Mouse (Mus musculus) neural tube, embryonic 11.5 days (tissue): Measurements from ENCODE around the gene Figla. TPM values are rescaled to one million over a fixed set of nuclear protein-coding genes. Genes with fewer than 3 reads are reported as not detected.
A peak's percentile ranks its signal among the peaks of the same experiment; 100 is the strongest.
"Not testable (repeated sequence)": the region's sequence is repeated elsewhere in the genome, so short reads cannot be mapped to it uniquely, and the experiment has no call there.

ENCODE experiments used
- ATAC-seq: fragments of 200-750 bp; cut with Nextera tagmentation; 2 replicates; pipeline ENCODE4 v1.8.0; 2017; ENCODE audit warnings: moderate number of reproducible peaks, mild to moderate bottlenecking, moderate TSS enrichment, moderate library complexity; ENCODE audit not compliant: insufficient read depth, low FRiP score, low TSS enrichment
- DNase-seq: peaks from one replicate; pipeline ENCODE4 v3.0.0-alpha.2; 2015; ENCODE audit warnings: low spot score
- H3K27ac ChIP-seq: fragments of 300-500 bp; sonication (generic); 2 replicates; pipeline ENCODE4 v1.5.1; 2014; ENCODE audit warnings: low read depth, mild to moderate bottlenecking, low read length
- H3K27me3 ChIP-seq: fragments of 300-500 bp; sonication (generic); 2 replicates; pipeline ENCODE4 v1.6.1; 2014; ENCODE audit warnings: mild to moderate bottlenecking, low read length, mixed read lengths; ENCODE audit not compliant: control insufficient read depth, insufficient read depth
- H3K36me3 ChIP-seq: fragments of 300-500 bp; sonication (generic); 2 replicates; pipeline ENCODE4 v1.6.1; 2014; ENCODE audit warnings: mild to moderate bottlenecking, low read length, moderate library complexity, mixed read lengths; ENCODE audit not compliant: control insufficient read depth, insufficient read depth
- H3K4me1 ChIP-seq: fragments of 300-500 bp; sonication (generic); 2 replicates; pipeline ENCODE4 v1.6.1; 2014; ENCODE audit warnings: low read length, mixed read lengths; ENCODE audit not compliant: control insufficient read depth, insufficient read depth
- H3K4me2 ChIP-seq: fragments of 300-500 bp; sonication (generic); 2 replicates; pipeline ENCODE4 v1.6.1; 2014; ENCODE audit warnings: low read depth, mild to moderate bottlenecking, moderate library complexity
- H3K4me3 ChIP-seq: fragments of 300-500 bp; sonication (generic); 2 replicates; pipeline ENCODE4 v1.5.1; 2014; ENCODE audit warnings: low read depth, low read length
- H3K9ac ChIP-seq: fragments of 300-500 bp; sonication (generic); 2 replicates; pipeline ENCODE4 v1.6.1; 2014; ENCODE audit warnings: mild to moderate bottlenecking, low read length
- H3K9me3 ChIP-seq: fragments of 300-500 bp; sonication (generic); 2 replicates; pipeline ENCODE4 v1.6.1; 2016; ENCODE audit warnings: low read length; ENCODE audit not compliant: control insufficient read depth
- WGBS: fragments of 180-500 bp; shearing (Covaris S2); extraction: QIAGEN DNeasy Blood & Tissue Kit; methylation state at CpG from one replicate; pipeline ENCODE4 v1.1.7; 2014; 5-methylcytosine and 5-hydroxymethylcytosine counted together
- polyA plus RNA-seq: library from polyadenylated mRNA; unstranded; fragments of >200 nt; fragmentation: Nextera tagmentation; extraction: Ambion mirVana; gene quantifications from 2 replicates; pipeline ENCODE4 v1.2.1, GENCODE M21; 2014

Gene Figla
- polyA plus RNA-seq, 1 experiment from 2014 or later: not detected

DNA sequence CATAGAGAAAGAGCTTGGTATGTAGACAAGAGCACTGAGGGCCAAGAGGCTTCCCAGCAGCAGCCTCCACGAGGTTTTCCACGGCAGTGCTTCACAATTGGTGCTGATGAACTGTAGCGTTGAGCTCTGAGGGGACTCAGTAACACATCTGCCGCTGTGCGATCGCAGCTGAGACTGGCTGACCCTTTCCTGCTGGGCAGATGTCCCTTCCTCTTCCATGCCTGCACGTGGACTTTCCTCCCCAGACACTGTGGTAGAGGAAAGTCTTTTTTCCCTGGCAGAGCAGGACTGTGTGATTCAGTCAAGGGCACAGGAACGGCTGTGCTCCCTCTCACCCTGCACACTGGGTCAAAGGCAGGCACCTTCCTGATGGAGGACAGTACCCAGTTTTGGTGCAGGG is 31.6 kb upstream of the Figla start:
- H3K4me2 ChIP-seq: no peak overlapping the region
- H3K9me3 ChIP-seq: no peaks in the 10 kb centered on the region
- H3K4me1 ChIP-seq: no peaks in the 10 kb centered on the region
- H3K27ac ChIP-seq: no peak overlapping the region
- DNase-seq: no peak
- no peak for ATAC-seq
- 72% methylated on average over 8 of the region's 8 CpGs for WGBS
- H3K4me3 ChIP-seq: no peak overlapping the region
- no peak overlapping the region for H3K9ac ChIP-seq
- H3K36me3 ChIP-seq: no peaks in the 10 kb centered on the region
- H3K27me3 ChIP-seq: no peaks in the 10 kb centered on the region

DNA sequence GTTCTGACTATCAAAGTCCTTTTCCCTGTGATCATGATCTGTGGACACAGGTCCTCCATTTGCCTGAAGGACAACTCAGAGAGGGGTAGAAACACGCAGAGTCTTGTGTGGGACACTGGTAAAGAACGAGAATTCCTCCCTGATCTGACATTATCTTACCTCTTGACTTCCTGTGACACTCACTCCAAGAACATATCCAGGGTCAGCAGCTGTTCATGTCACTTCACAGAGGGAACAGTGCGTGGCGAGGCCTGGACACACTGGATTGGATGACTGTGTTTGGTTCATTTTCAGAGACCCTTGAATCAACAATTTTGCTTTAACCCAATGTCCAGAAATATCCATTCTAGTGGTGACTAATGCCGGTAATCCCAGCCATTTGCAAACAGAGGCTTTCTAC is 26.4 kb upstream of the Figla start:
- H3K4me1 ChIP-seq, H3K4me3 ChIP-seq, H3K9ac ChIP-seq, H3K9me3 ChIP-seq, H3K27me3 ChIP-seq, ATAC-seq, H3K27ac ChIP-seq, DNase-seq, H3K4me2 ChIP-seq, H3K36me3 ChIP-seq: not testable (repeated sequence)
- WGBS: 84% methylated on average over 5 of the region's 5 CpGs

DNA sequence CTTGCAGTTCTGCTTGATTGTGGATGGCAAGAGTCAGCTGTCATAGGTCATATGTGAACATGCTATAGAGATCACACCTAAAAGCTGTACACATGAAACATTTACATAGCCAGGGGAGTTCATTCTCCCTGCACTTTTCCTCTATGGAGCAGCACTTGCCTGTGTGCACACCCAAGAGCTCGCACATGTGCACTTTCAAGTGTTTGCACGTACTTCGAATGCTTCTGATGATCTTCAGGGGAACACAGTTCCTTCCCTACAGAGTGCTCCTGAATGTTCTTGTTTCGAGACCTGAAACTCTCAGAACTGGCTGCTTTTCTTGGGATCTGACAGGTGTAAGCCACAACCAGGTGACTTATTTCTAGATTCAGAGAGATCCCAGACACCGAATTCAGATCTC is 25.2 kb upstream of the Figla start:
- ATAC-seq, H3K36me3 ChIP-seq, H3K9ac ChIP-seq, H3K9me3 ChIP-seq, H3K4me3 ChIP-seq, H3K4me1 ChIP-seq, H3K27me3 ChIP-seq, H3K27ac ChIP-seq, H3K4me2 ChIP-seq, DNase-seq: not testable (repeated sequence)
- 90% methylated on average over 5 of the region's 5 CpGs for WGBS

DNA sequence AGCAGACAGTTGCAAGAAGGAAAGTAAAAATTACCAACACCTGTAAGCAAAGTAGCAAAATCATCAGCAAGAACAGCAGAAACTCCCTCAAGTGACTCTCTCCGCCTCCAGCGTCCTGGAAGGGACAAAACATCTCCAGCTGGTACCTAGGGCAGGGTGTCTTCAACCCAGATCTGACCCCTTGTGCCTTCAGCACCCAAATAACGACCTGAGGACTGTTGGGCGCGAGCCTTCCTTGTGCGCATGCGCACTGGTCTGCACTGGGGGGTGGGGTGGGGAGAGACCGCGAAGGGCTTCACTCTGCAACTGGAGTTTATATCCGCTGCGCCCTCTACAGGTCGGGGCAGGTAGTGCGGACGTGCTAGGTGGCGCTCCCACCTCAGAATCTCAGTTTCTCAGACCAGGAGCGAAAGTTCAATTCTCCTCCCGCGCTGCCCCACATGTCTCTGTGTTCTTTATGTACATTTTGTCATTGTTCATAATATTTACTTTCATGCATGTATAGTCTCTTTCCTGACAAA is 12.5 kb upstream of the Figla start:
- no peaks in the 10 kb centered on the region for H3K9me3 ChIP-seq
- H3K4me2 ChIP-seq: no peak overlapping the region
- no peaks in the 10 kb centered on the region for H3K36me3 ChIP-seq
- H3K27me3 ChIP-seq: no peaks in the 10 kb centered on the region
- ATAC-seq: no peak
- no peak overlapping the region for H3K4me3 ChIP-seq
- no peak for DNase-seq
- no peak overlapping the region for H3K9ac ChIP-seq
- 78% methylated on average over 18 of the region's 18 CpGs for WGBS
- no peaks in the 10 kb centered on the region for H3K4me1 ChIP-seq
- no peak overlapping the region for H3K27ac ChIP-seq

DNA sequence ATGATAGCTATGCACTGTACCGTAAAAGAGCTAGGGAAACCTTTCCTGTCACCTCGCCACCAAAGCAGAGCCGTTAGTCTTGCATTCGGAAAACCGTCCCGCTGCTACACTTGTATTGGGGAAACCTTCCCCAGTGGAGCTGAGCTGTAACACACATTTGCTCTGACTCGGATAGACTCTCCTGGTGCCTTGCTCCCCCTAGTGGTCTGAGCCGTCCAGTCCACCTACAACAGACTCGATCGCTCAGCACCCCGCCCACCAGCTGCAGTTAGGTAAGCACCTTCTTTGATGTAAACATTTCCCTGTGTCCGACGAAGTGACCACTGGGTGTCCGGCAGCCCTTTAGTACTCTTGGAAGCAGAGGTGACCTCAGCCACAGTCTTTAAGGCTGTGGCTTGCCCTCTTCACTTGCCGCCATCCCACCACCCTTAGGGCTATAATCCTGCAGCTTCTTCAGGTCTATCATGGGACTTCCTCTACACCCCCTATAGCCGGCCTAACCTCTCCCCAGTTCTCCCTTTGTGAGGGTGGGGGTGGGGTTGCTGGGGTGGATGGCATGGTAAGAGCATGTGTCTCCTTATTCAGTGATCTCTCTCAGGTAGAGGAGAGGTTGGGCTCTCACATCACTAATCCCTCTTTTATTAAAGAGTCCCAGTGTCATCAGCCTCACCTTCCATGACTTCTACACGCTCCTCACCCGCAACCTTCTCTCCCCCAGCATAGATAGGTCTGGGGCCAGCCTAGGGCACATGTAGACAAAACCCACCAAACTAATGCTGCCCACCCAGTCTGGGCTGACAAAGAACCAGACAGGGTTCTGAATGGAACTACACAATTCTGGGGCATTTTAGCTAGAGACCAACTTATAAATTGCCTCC is 11.5 kb upstream of the Figla start:
- no peak overlapping the region for H3K9ac ChIP-seq

DNA sequence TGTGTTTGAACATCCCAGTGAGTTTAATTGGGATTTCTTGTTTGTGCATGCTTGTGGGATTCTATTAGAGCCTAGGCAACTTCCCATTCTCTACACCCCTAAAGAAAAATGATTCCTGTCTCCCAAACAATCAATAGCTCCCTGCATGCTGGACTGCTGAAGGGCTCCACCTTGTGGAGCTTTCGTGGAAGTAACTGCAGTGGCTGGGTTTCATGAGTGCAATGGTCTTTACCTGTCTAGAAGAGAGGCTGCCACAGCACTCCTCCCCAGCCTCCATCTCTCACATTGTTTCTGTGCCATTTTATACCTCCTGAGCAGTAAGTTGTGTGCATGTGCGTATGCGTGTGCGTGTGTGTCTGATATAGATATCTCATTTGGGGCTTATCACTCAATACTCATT is 6.0 kb upstream of the Figla start:
- H3K4me2 ChIP-seq: no peak overlapping the region
- WGBS: 38% methylated on average over 4 of the region's 4 CpGs
- H3K27me3 ChIP-seq: no peaks in the 10 kb centered on the region
- H3K27ac ChIP-seq: no peak overlapping the region
- no peaks in the 10 kb centered on the region for H3K4me1 ChIP-seq
- peak; percentile 67 for DNase-seq
- no peaks in the 10 kb centered on the region for H3K9me3 ChIP-seq
- no peak overlapping the region for H3K4me3 ChIP-seq
- H3K9ac ChIP-seq: no peak overlapping the region
- ATAC-seq: no peak
- no peaks in the 10 kb centered on the region for H3K36me3 ChIP-seq

More for the DNA sequence above, 11.5 kb upstream of the Figla start:
- ATAC-seq (peak; percentile 74), DNase-seq (peak; percentile 88)
- 13% methylated on average over 18 of the region's 18 CpGs for WGBS
- Histone ChIP-seq H3K4me1 (no peaks in the 10 kb centered on the region), H3K4me2 (peak overlapping the region; percentile 24; the same call in 1 of the 2 replicates), H3K27me3 (no peaks in the 10 kb centered on the region), H3K36me3 (no peaks in the 10 kb centered on the region), H3K4me3 (no peak overlapping the region), H3K9me3 (no peaks in the 10 kb centered on the region), H3K27ac (no peak overlapping the region)

DNA sequence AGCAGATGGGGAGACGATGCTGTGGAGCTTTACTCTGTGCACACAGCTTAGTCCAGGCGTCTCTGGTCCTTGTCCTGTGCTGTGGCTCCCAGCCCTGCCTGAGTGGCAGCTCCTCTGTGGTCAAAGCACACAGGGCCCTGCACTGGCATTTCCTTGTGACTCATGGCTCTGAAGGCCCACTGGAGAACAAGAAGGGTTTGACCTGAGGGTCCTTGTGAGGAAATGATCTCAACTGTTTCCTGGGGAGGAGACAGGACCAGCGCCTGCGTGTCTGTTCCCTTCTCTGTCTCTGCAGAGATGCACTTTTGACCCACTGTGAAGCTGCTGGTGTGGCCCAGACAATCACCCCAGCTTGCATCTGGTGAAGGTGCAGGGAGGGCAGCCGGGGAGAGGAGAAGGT is 1.2 kb upstream of the Figla start:
- H3K36me3 ChIP-seq, H3K4me2 ChIP-seq, ATAC-seq, H3K27me3 ChIP-seq, DNase-seq, H3K9me3 ChIP-seq, H3K4me3 ChIP-seq, H3K27ac ChIP-seq, H3K9ac ChIP-seq, H3K4me1 ChIP-seq: not testable (repeated sequence)
- 79% methylated on average over 5 of the region's 5 CpGs for WGBS

DNA sequence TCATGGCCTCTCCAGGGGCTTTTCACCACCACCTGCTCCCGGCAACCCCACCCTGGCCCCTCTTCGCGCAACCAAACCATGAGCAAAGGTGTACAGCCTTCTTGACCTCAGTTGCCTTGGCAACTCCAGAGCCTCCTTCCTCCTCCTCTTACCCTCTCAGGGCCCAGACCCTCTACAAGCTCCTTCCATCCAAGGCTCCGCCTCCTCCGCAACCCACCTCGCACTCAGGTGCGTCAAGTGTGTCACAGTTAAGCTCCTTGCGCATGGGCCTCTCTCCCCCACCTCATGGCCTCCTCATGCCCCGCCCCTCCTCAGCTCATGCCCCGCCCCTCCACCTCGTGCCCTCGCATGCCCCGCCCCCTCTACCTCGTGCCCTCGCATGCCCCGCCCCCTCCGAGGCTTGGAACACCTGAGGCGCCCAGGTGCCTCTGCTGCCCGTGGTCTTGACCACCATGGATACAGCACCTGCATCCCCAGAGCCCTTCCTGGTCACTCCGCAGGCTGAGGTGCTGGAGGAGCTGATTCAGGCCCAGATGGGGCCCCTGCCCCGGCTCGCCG is 901 bp downstream of the Figla start:
- Histone ChIP-seq H3K36me3 (no peaks in the 10 kb centered on the region), H3K9me3 (no peaks in the 10 kb centered on the region), H3K4me1 (no peaks in the 10 kb centered on the region), H3K4me2 (no peak overlapping the region), H3K27ac (no peak overlapping the region), H3K27me3 (no peaks in the 10 kb centered on the region), H3K4me3 (no peak overlapping the region), H3K9ac (no peak overlapping the region)
- 83% methylated on average over 23 of the region's 23 CpGs for WGBS
- ATAC-seq (no peak), DNase-seq (no peak)
